Mouse (Mus musculus): Measurements from ENCODE around the gene Gprin1. TPM values are rescaled to one million over a fixed set of nuclear protein-coding genes. Genes with fewer than 3 reads are reported as not detected.
"Not testable (repeated sequence)": the region's sequence is repeated elsewhere in the genome, so short reads cannot be mapped to it uniquely, and the experiment has no call there.

The Gprin1 gene
- total RNA-seq (2015; ENCODE audit: low replicate concordance): not detected in 2 replicates
- total RNA-seq (2017; ENCODE audit: low replicate concordance): not detected in 2 replicates

DNA sequence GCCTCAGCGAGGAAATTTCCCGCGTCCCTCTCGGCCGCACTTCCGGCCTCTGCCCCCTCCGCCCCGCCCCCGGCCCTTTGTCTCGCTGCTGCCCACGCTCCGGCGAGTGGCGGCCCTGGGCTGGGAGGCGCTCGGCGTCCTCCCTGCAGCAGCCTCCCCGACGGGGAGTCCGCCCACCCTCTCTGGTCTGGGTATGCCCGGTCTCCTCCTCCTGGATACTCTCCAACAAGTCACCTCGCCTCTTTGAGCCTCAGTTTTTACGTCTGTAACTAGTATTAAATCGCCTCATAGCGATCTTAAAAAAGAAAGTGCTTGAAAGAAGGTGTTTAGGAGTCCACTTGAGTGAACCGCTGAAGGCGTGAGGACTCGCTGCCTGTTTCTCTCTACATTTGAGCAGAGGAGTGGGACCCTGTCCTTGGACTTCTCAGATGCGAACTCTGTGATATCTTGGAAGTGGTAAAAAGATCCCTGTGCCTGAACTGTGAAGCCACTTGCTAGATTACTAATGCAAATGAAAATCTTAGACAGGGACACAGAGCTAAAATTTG lies at the start of gene Gprin1:
Gene Gprin1, minus strand, starts transcription at position 11 of the 548 bp plus-strand sequence.
- ATAC-seq (replicated peaks; ENCODE audit: low FRiP score, poor library complexity, severe bottlenecking): no peak

DNA sequence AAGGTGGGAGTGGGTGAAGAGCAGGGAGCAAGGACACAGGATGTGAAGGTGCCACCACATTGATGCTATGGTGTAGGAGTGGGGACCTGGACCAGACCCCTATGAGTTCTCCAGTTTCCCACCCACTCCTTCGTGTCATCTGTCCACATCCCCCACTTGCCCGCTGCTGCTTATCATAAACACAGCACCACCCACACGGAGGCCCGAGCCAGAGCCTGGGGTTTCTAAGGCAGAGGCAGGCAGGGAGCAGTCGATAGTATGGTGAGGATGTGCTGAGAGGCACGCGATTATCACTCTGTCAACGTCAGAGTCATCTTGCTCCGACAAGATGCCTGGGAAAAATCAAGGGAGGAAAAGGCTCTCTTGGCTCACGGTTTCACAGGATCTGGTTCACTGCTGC lies 49.1 kb upstream of the Gprin1 start:
- ATAC-seq (replicated peaks; ENCODE audit: low FRiP score, poor library complexity, severe bottlenecking): no peak

DNA sequence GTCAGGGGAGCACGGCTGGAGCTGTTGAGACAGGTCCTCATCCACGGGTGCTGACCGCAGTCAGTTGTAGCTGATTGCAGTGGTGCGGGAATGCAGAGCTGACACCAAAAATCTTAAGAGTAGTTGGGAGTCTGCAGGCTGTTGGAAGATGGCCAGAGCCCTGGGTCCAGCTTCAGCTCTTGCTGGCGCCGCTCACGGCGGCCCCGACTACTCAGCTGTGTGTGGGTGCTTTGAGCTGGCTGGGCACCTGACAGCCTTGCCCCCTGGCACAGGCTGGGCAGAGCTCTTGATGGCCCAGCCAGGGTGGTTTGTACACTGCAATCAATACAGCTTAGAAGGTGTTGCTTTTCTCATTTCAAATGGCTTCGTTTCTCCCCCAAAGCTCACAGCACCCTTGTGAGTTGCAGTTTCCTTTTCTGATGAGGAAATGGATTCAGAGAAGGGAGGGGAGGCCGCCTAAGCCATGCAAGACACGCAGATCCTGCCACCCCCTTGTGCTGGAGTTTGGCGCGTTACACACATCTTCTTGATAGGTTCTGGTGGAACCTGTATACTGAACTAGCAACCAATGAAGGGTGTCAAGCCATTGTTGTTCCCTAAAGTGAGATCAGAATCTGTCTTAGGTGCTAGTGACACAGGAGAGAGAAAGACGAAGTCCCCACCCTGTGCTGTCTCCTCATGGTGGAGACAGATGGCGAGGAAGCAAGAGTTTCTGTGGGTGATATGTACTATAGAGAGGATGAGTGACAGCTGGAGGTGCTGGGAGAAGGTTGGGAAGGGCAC lies 48.4 kb upstream of the Gprin1 start:
- ATAC-seq (replicated peaks; ENCODE audit: low FRiP score, poor library complexity, severe bottlenecking): no peak

DNA sequence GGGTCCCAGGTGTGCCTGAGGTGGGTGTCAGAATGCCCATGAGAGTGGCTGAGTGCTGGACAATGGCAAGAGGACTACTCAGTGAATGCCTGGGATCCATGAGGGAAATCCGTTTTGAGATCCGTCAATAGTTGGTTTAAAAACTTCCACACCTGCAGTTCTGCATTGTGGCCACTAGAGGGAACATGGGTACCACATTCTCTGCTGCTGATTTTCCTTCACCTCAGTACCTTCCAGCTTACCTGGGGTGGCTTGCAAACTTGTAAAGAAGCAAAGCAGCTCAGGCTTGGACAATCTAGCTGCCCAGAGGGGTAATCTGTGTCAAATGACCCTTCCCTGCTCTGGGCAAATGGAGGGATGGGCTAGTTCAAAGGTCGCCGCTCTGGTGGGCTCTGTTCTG lies 47.7 kb upstream of the Gprin1 start:
- ATAC-seq (replicated peaks; ENCODE audit: low FRiP score, poor library complexity, severe bottlenecking): 0 out of 2 replicates have a peak, but pooled peaks have one; percentile 53

DNA sequence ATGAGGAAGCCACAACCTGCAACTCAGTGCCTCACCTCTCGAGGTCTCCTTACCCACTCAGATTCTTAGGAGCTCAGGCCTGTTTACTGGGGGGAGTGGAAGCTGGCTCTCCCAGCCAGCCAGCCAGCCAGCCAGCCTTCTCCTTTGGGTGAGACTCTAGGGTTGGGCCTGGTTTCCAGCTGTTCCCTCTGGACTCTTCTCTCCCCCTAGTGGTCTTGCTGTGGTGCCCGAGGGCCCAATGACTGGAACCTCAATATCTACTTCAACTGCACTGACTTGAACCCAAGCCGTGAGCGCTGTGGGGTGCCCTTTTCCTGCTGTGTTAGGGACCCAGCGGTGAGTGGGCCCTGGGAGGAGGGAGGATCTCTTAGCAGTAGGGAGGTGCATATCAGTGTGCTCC lies 45.2 kb upstream of the Gprin1 start:
- ATAC-seq (replicated peaks; ENCODE audit: low FRiP score, poor library complexity, severe bottlenecking): no peak

DNA sequence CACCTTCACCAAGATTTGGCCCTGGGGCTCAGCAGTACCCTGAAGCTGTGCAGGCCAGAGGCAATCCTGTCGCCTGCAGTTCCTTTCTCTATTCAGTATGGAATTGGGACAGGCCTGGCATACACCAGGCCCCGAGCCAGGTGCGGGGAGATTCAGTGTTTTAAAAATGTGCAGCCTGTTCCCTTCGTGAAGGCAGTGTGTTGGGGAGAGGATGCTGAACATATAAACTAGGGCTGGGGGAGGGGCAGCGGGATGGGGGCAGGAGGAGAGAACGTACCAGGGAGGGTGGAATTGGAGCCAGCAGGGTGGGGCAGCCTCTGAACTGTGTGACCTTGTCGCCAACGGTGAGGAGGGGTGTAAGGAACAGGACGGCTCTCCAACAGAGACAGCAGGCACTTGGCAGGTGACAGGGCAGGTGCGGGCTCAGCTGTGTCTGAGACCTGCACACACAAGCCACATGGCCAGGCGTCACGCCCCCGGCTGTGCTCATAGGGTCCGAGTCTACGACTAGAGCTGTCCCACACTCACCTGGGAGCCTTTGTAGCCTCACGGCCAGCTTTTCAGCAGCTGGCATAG lies 44.4 kb upstream of the Gprin1 start:
- ATAC-seq (replicated peaks; ENCODE audit: low FRiP score, poor library complexity, severe bottlenecking): no peak

DNA sequence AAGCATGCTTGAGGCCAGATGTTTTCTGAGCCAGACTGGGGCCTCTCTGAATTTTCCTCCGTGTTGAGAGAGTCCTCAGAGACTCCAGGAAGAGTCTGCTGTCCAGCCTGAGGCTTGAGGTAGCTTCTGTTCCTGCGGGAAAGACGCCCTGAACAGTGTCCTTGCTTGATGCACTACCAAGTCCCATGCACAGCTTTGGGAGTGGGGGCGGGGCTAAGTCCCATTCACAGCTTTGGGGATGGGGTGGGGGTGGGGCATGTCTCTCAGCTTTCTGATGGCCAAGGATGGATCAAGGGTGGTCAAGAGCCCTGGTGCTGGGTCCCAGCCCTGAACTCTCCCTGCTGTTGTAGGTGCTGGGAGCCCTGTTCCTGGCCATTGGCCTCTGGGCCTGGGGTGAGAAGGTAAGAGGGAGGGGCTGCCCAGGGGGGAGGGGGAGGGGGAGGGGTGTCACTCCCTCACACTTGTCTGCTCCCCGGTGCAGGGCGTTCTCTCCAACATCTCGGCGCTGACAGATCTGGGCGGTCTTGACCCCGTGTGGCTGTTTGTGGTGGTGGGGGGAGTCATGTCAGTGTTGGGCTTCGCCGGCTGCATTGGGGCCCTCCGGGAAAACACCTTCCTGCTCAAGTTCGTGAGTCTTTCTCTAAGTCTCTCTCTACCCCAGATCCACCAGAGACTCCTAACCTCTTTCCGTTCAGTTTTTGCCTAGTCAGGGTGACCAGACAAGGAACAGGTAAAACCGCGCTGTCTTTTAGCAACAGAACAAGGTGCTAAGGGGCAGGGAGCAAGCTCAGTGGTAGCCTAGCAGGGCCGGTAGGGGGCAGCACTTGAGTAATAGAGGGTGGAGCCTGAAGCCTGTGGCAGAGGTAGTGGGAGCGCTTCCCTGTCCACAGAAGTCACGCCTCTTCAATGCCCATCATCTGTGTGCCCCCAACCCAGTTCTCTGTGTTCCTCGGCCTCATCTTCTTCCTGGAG lies 42.9 kb upstream of the Gprin1 start:
- no peak for ATAC-seq (replicated peaks; ENCODE audit: low FRiP score, poor library complexity, severe bottlenecking)

DNA sequence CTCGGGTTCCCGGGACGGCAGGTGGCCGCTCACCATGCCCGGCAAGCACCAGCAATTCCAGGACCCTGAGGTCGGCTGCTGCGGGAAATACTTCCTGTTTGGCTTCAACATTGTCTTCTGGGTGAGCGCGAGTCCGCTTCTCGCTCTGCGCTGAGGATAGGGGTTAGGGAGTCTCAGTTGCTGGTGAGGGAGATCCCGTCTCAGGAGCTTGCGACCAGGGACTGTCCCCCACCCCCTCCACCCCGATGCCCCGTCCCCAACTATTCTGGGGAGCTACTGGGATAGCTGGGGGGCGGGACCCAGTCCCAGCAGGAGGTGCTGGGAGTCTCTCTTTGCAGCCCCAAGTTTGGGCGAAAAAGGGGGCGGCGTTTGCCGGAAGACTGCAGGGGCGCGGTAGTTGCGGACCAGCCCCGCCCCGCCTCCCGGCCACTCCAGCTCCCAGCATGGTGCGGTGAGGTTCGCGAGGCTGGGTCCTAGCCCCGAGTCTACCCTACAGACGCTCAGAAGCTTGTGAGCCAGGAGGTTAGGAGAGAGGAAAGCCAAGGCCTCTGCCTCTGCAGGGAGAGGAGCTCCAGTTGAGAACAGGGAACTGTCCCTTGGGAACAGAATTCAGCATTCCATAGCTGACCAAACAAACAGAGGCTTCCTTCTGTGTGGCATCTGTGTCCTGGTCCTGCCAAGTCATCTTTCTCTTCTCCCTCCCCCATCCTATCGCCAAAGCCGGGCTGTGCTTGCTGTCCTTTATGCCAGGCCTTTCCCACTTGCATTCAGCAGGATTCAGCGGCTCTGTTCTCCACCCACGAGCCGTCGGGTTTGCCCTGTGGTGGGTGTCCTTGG lies 40.1 kb upstream of the Gprin1 start:
- ATAC-seq (replicated peaks; ENCODE audit: low FRiP score, poor library complexity, severe bottlenecking): no peak

DNA sequence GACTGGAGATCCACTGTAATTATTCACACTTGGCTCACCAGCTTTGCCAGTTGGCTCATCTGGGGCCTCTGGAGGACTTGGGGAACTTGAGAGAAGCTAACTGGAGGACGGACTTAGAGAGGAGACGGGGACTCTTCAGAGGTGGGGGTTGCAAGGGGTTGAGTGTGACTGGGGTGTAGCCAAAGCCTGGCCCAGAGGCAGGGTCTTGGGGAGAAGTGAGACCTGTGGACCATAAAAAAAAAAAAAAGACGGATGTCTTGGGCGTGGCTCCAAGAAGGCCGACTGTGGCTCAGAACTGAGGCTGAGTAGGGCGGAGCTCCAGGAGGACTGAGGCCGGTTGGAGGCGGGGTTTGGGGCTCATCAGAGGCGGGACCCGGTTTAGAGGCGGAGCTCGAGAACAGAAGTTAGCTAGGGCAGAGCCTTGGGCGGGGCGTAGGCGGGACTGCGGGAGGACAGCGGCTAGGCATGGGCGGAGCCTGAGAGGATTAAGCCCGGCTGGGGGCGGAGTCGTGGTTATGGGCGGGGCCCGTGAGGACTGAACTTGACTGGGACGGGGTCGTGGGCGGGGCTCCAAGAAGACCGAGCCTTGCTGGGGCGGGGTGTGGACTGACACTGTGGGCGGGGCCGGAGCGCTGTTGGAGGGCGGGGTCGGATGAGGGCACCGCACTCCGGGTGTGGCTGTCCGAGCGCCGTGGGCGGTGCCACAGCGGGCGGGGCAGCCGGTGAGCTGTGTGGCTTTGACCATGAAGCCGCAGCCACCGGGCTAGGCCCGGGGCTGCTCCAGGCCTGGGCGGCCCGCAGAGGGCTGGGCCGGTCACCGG lies 39.3 kb upstream of the Gprin1 start, which contains the start of gene Tspan17:
Gene Tspan17, plus strand, starts transcription at position 638 of the 821 bp plus-strand sequence.
- peak; percentile 56 for ATAC-seq (replicated peaks; ENCODE audit: low FRiP score, poor library complexity, severe bottlenecking)

DNA sequence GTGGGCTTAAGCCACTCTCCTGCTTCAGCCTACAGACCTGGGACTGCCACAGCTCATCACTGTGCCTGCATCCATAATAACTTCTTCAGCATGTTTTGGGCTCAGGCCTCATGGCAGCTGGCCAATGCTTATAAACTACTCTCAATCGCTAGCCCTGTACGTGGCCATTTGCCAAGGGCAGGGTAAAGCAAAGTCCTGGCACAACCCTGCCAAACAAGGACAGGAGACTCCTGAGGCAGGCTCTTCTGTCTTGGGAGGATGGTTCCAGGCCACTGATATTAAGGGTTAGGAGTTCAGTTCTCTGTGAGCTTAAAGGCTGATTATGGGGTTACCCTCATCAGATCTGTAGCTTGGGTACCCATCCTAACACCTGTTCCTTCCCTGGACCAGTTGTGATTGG lies 37.9 kb upstream of the Gprin1 start:
- ATAC-seq (replicated peaks; ENCODE audit: low FRiP score, poor library complexity, severe bottlenecking): not testable (repeated sequence)

DNA sequence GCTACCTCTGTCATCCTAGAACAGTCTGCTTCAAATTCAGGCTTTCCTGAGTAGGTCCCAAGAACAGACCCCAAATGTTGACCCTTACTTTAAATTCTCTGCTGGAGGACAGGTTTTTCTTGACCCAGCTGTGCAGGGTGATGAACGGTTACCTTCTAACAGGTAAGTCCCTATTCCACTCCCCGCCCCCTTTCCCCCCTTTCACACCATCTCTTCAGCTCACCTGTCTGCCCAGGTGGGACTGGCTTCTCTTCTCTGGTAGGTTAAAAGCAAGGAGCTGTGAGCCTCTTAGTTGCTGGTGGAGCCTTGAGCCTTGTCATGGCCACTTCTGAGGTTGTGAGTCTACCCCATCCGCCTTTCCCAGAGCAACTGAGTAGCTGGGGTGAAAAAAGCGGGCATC lies 34.0 kb upstream of the Gprin1 start, which contains the start of gene Eif4e1b:
Gene Eif4e1b, plus strand, starts transcription at position 301 of the 400 bp plus-strand sequence.
- no peak for ATAC-seq (replicated peaks; ENCODE audit: low FRiP score, poor library complexity, severe bottlenecking)

DNA sequence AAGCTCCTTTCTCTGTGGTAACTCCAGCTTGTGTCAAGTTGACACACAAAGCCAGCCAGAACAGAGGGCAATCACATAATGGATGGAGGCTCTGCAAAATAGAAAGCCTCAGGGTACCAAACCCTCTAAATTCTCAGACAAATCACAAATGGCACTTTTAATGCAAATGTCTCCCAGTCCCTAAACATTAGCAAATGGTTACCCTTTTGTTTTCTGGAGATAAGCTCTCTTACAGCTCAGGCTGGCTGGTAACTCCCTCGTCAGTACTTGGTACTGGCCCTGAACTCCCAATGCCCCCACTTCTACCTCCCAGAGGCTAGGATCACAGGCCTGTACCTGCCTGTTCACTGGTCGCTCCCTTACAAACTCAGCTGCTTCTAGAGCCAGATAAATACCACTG lies 33.6 kb upstream of the Gprin1 start:
- no peak for ATAC-seq (replicated peaks; ENCODE audit: low FRiP score, poor library complexity, severe bottlenecking)

DNA sequence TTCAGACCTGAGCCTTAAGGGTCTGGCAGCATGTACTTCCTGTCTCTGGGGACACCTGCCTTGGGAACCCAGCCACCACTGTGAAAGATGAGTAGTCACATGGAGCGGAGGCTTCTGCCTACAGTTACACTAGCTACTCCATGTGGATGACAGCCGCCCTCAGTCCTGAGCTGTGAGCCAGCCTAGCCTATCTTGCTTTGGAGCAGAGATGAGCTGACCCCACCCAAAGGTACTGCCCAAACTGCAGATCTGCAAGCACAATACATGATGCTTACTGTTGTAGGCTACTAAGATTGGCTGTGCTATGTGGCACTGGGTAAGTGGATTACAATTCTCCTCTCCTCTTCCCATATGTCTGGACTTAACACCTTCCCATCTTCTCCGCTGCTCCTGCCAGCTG lies 31.4 kb upstream of the Gprin1 start:
- ATAC-seq (replicated peaks; ENCODE audit: low FRiP score, poor library complexity, severe bottlenecking): no peak

DNA sequence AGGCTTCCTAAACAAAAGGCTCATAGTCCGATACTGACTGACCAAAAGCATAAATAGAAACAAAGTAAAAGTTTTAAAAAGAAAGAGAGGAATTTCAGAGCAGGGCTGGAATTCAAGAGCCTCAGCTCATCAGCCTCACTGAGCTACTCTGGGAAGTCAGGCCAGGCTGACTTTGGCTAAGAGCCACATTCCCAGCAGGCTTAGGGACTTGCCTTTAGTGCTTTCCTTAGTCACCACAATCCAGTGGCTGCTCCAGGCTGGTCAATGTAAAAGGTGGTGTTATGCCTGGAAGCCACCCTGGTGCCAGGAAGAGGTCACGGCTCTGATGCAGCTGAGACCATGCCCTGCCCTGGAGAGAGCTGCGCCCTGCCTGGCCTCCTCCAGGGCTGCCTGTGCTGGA lies 30.9 kb upstream of the Gprin1 start:
- no peak for ATAC-seq (replicated peaks; ENCODE audit: low FRiP score, poor library complexity, severe bottlenecking)

DNA sequence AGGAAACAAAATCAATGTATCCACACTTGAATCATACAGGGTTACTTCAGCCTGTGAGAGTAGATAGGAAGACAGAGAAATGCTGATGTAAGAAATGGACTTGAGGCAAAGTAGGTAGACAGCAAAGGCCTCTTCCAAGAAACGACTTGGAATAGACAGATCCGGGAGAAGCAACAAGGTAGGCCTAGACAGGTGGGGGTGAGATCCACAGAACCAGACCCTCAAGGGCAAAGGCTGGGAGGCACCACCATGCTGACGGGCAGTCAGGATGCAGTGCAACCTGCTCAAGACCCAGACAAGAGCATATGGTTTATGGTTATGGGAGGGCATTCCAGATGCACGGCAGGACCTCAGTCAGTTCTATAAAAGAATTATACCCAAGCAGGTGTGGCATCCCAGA lies 17.3 kb upstream of the Gprin1 start:
- no peak for ATAC-seq (replicated peaks; ENCODE audit: low FRiP score, poor library complexity, severe bottlenecking)

DNA sequence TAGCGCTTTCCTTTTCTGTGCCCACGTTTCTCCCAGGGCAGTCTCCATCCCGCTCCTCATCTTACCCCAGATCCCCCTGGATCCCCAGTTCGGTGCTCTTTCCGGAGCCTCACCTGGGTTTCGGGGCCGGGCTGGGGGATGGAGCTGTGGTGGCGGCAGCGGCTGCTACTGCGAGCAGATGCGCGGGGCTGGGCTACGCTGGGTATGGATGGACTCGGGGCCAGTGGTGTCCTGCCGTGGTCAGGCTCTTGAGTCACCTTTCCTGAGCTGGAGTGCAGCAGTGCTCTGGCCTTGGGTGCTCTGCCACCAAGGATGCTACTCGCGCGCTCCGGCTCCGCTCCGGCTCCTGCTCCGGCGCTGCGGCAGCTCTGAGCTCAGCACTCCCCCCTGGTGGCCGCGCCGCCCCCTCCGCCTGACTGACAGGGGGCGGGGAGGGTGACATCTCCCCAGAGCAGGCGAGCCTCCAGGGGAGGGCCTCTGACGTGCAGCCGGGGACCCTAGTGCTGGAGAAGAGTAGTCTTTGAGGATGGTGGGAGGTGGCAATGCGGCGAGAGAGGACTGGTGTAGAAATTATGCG lies 16.6 kb upstream of the Gprin1 start, which contains the start of gene Sncb:
Gene Sncb, minus strand, starts transcription at position 404 of the 577 bp plus-strand sequence.
- ATAC-seq (replicated peaks; ENCODE audit: low FRiP score, poor library complexity, severe bottlenecking): no peak

DNA sequence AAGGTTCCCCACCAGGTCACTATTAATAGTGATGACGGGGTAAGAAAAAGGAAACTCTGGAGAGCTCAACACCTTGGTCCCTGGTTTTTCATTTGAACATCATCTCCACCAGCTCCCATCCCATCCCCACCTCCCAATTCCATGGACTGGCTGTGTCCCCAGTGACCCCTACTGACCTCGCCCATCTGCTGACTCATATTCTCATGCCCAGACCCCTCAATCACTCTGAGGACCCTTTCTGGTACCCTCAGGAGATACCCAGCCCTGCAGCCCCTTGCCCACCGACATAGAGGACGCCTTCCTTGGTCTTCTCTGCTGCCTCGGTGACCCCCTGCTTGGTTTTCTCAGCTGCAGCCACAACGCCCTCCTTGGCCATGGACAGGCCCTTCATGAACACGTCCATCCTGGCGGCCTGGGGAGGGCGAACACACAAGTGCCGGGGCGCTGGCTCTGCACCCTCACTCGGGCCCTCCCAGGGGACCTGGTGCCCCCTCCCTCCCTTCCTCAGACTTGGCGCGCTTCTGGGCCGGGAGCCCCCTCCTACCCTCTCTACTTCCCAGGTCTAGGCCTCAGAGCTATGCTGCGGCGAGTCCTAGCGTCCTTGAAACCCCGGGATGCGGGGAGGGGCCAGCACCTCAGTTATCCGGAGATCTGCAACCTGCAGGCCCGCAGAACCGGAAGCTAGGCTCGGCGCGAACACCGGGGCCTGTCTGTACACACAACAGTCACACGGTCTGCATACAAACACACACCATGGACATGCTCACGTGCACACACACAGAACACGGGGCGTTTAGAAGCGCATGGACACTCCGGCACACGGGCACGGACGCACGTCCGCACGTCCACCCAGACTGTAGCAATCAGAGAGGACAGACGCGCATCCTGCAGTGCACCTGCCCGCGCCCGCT lies 15.9 kb upstream of the Gprin1 start:
- ATAC-seq (replicated peaks; ENCODE audit: low FRiP score, poor library complexity, severe bottlenecking): no peak

Data from erythroblast, adult 5-6 weeks (primary cell).